Mouse (Mus musculus) liver, adult 2 months (tissue): ENCODE measurements at regions not wholly inside any gene's neighbourhood (a gene's known extent, or its start where the extent isn't known, plus 50 kb on each side); places are given as distances from the start of the nearest gene placed in this dataset.

Experiments used
- CTCF ChIP-seq: fragments of 200-500 bp; IDR thresholded peaks from 2 replicates; pipeline ENCODE4 v1.5.1; 2011; ENCODE audit warnings: low read depth, low read length, control low read depth
- POLR2A ChIP-seq: fragments of 200-500 bp; IDR thresholded peaks from 2 replicates; pipeline ENCODE4 v1.6.1; 2011; ENCODE audit warnings: low read length, control low read depth; ENCODE audit not compliant: insufficient read depth; ENCODE audit errors: extremely low read depth

DNA sequence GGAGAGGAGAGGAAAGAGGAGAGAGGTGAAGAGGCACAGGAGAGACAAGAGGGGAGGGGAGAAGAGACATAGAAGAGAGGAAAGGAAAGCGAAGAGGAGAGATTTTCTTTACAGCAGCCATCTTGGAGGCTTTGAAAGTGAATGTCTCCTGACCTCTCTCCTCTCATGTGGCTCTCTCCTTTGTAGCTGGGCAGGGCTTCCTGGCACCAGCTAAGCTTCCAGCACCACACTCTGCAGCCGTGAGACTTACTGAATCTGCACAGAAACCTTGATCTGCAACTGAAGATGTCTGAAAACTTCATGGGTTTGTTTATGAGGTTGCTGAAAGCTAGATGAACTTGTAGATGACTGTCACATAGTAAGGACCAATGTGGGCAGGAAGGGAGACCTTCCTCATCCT, 471.6 kb upstream of the 3110018I06Rik start:
- TF ChIP-seq CTCF (no peak), POLR2A (no peak)
